Mouse (Mus musculus): Measurements from ENCODE around the gene Gucd1. TPM values are rescaled to one million over a fixed set of nuclear protein-coding genes. Genes with fewer than 3 reads are reported as not detected.
"Not testable (repeated sequence)": the region's sequence is repeated elsewhere in the genome, so short reads cannot be mapped to it uniquely, and the experiment has no call there.

The Gucd1 gene
- total RNA-seq, 2 experiments from 2014 or later = 50.4 to 52.1 TPM

DNA sequence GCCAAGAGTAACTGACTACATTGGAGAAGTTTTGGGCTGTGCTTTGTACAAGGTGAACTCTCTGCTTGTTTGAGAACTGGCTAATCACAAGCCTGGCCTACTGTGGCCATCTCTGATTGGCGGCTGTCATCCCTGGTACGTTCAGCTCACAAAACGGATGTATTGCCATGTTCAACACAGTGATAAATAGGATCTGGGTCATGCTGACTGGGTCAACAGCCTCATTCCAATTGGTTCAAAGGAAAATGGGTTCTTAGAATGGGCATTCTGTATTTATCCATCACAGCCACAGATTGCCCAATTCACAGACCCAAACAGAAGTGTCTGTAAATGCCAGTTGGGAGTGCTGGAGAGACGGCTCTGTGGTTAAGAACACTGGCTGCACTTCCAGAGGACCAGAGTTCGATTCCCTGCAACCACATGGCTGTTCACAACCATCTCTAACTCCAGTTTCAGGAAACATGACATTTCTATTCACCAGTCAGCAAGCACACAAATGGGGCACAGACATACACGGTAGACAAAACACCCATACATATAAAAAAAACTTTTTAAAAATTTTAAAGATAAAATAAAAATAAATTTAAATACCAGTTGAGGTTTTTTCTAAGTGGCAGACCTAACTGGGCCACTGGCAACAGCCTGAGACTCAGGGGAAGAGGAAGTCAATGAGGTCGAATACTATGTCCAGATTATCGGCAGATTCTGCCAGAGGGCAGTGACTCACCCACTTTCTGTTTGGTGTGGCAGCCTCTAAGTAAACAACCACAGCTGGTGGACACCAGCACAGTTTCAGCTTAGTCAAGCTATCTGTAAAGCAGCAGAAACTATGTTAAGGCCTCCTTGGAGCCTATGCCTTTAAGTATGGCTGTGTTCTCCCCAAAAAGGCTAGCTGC lies 13.3 kb downstream of the Gucd1 start:
- DNase-seq = peak; percentile 40

DNA sequence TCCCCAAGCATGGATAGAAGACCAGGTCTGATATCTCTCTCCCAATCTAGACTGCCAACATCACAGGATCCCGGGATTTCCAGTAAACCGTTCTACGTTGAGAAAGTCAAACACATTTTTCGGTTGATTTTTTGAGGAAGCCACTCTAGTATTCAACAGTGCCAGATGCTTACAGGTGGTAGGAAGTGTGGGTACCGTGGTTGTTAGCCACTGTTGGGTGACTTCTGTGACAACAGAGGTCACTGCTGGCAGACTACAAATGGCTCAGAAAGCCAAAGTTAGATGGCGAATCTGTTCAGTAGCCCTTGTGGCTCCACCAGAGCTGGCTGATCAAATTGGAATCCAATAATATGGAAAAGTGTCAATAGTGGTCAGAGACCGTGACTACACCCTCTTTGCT lies 14.1 kb downstream of the Gucd1 start:
- DNase-seq = no peak

DNA sequence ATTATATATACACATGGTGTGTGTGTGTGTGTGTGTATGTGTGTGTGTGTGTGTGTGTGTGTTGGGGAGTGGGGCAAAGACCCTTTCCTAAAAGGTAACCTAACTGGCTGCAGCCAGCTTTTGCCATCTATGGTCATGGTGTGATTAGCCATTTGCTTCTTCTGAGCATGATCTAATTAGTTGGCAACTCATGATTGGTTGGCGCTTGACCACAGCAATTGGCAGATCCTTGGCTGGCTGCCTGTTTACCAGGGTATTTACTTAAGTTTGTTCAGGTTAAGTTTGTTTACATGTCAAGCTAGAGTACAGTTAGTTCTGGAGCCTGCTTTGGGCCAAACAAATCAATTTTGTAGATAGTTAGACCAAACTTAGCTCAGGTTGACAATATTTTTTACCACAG lies 16.1 kb downstream of the Gucd1 start:
- no peak for DNase-seq

GRCm38 (mm10) chr10:75500345-75500744 lies 17.4 kb downstream of the Gucd1 start:
- no peak for DNase-seq

- DNase-seq = no peak
Measured at GRCm38 (mm10) chr10:75499791-75500190, 18.0 kb downstream of the Gucd1 start.

DNA sequence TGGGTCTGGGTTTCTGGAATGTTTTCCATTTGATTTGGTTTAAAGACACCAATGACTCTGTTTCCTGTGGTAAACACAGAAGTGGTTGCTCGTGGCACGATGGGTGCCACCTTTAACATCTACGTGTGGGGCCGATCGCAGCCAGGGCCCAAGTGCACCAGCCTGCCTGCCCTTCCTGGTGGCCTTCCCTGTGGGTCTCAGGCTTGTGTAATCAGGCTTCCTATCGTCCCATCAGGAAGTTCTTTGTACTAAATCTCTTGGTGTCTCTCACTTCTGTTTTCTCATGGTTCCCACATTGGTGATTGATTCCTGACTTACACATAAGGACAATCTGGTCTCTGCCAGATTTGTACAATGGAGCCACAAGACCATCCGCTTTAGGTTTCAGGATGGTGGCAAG lies 18.6 kb downstream of the Gucd1 start:
- not testable (repeated sequence) for DNase-seq

- no peak for DNase-seq
Measured at GRCm38 (mm10) chr10:75495921-75496320, 21.9 kb downstream of the Gucd1 start.

DNA sequence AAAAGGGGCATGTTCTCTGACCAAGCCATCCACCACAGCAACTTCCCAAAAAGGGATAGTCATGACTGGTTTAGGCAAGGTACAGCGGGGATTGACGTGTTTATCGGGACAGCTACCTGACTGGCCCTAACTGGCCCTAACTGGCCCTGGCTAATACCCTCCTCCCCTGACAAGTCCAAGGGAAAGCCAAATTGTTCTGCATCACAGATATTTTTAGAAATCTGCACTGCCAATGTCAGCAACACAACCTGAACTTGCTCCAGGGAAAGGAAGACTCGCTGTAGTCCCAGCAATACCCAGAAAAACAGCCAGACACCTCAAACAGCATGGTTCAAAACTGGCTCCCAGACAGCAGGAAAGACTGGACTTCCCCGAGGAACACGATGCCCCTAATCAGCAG lies 22.5 kb downstream of the Gucd1 start:
- DNase-seq = peak; percentile 63

DNA sequence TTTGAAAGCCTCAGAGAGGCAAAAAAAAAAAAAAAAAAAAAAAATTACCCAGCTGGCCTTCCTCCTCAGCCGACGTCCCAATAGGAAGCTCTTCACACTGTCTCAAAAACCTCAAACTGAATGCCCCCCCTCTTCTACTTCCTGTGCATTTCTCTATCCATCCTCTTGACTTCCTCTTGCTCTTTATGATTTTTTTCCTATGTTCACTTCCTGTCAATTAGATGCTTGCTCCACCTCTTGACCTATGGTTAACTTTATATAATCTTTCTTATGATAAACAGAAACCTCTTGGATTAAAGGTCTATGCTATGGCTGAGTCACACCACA lies 25.9 kb downstream of the Gucd1 start:
- no peak for DNase-seq

DNA sequence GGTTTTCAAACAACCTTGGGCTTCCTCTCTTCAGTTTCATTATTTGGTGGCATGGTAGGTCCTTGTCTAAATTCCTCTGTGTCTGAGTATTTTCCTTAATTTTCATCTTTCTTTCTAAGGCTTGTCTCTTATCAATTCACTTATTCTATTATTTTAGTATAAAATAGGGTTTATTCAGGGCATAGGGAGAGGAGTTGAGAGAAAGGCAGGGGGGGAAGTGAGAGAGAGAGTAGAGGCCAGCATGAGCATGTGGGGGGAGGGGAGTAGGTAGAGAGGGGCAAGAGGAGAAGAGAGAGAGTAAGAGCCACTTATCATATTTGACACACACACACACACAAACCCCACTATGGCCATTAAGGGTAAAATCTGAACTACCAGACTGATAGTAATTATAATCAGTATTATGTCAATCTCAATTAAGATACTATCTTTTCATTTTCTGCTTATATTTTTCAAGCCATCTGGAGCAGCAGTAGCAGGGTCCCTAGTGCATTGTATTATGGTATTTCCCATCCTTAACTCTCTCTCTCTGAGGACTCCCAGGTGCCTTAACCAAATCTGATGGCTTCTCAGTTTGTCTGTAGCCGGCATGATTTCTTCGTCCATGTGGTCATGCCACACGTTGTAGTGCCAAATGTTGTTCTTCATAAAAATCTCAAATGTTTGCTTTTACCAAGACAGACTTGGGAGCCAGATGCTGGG lies 26.4 kb downstream of the Gucd1 start:
- no peak for DNase-seq

DNA sequence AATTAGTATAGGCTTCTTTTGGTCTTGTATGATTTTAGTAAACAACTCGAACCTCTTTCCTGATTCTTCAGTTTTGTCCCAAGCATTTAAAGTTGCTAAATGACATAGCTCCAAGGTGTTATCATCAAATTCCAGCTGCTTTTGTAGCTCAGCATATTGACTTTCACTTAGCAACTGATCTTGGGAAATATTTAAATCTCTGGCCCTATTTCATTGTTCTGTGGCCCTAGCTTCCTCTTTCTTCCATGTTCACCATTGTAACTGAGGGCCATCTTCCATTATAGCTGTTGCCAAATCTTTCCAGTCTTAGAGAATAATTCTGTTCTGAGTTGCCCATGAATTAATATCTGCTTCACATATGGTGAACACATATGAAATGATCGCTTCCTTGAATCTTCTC lies 27.0 kb downstream of the Gucd1 start:
- DNase-seq = no peak

DNA sequence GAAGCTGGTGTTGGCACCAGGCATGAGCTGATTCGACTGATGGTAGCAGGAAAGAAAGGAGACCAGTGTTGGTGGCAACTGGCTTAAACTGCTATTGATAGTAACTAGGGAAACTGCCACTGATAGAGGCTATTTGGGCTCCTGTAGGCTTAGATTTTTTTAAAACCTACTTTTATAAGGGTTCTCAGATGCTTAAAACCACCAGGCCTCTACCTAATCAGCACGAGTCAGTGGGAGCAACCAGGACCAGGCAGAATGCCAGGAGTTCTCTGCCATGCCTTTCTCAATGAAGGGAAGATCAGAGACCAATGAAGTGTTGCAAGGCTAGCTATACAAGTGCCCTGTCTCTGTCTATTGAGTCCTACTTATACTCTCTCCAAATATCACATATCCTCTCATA lies 28.2 kb downstream of the Gucd1 start:
- DNase-seq = no peak

DNA sequence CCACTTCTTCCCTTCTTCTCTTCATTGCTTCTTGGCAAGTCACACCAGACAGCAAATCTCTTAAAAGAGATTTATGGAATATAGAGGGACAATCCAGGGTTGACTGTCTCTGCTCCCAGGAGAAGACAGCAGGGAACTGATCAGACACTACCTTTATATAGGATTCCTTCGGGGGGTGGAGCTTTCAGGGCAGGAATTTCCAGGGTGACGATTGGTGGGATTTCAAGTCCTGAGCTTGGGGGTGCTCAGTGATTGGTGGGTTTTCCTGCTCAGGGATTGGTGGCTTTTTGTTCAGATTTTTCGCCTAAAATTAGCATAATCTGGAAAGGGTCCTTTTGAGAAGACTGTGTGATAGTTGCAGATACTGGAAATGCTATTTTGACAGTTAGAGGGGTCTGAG lies 30.6 kb downstream of the Gucd1 start:
- no peak for DNase-seq

- DNase-seq = peak; percentile 42
Measured at GRCm38 (mm10) chr10:75486086-75486979, 31.4 kb downstream of the Gucd1 start.

- DNase-seq = no peak
Measured at GRCm38 (mm10) chr10:75484767-75485166, 33.0 kb downstream of the Gucd1 start.

GRCm38 (mm10) chr10:75484066-75484465 lies 33.7 kb downstream of the Gucd1 start:
- DNase-seq = no peak

GRCm38 (mm10) chr10:75482919-75483483 lies 34.8 kb downstream of the Gucd1 start:
- no peak for DNase-seq

DNA sequence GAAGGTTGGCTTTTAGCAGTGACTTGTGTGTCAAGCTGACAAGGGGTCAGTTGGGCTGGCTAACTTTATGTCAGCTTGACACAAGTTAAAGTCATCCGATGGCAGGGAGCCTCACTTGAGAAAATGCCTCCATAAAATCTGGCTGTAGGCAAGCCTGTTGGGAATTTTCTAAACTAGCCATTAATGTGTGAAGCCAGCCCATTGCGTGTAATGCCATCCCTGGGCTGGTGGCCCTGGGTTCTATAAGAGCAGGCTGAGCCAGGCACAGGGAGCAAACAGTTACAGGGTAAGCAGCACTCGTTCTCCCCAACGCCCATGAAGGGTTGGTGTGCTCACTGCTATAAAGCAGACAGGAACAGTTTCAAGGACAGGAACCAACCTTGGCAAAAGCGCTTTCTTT lies 35.5 kb downstream of the Gucd1 start:
- no peak for DNase-seq

DNA sequence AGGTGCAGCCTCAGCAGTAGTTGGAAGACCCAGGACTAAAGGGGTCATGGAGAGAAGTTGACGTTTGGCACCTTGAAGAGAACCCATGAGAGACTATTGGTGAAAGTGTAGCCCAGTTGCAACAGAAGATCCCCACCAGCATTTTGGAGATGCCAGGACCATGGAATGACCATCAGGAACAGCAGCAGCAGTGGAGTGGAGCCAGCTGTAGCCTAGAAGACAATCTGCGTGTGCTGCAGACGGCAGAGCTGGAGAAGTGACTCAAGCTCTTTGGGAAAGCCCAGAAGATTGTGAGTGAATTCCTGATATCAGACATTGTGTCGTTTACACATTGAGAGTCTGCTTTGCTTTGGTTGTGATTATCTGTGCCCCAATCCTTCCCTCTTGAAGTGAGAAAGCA lies 36.1 kb downstream of the Gucd1 start:
- no peak for DNase-seq

- no peak for DNase-seq
Measured at GRCm38 (mm10) chr10:75479955-75480354, 37.8 kb downstream of the Gucd1 start.

- peak; percentile 58 for DNase-seq
Measured at GRCm38 (mm10) chr10:75477034-75477433, 40.7 kb downstream of the Gucd1 start.

DNA sequence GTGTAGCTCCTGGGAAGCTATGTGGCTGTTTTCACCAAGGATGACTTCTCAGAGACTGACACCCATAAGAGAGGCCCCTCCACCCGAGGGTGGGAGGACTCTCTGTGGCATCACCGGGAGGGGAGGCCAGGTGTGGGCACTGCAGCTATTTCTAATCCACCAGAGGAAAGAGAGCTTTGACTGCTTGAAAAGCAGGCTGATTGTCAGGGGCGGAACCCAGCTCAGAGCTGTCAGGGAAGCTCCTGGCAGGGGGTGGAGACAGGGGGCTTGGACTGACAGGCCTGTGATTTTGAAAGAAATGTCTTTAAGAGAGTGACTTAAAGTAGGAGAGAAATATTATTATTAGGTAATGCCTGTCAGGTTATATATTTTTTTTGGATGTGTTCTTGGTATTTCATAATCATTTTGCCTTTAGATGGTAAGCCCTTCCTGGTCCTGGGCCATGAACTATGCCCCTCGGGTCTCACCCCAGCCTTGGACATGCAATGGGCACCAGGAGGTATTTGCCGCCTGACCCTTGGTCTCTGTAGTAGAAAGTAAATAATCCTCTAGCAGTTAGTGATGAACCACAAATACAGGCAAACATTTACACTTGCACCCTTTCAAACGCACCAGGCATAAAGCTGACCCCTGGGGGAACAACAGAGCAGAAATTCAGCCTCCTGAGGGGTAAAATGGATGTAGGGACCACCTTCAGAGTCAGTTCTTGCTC lies 42.5 kb downstream of the Gucd1 start:
- not testable (repeated sequence) for DNase-seq
